Mouse (Mus musculus) thymus, adult 2 months (tissue): Measurements from ENCODE around the gene Scgb1b29. TPM values are rescaled to one million over a fixed set of nuclear protein-coding genes. Genes with fewer than 3 reads are reported as not detected.
"Not testable (repeated sequence)": the region's sequence is repeated elsewhere in the genome, so short reads cannot be mapped to it uniquely, and the experiment has no call there.

Experiments
- DNase-seq: peaks from one replicate; pipeline ENCODE4 v3.0.0; 2021
- H3K27ac ChIP-seq: fragments of 200-500 bp; 2 replicates; pipeline ENCODE4 v1.5.1; 2012; ENCODE audit warnings: low read length, control low read depth; ENCODE audit not compliant: control insufficient read depth, insufficient read depth
- H3K27me3 ChIP-seq: fragments of 200-500 bp; 2 replicates; pipeline ENCODE4 v1.6.1; 2012; ENCODE audit warnings: mild to moderate bottlenecking, low read length, moderate library complexity, mixed read lengths; ENCODE audit not compliant: control insufficient read depth, insufficient read depth
- H3K36me3 ChIP-seq: fragments of 200-500 bp; 2 replicates; pipeline ENCODE4 v1.6.1; 2012; ENCODE audit warnings: mild to moderate bottlenecking, low read length, moderate library complexity; ENCODE audit not compliant: control insufficient read depth, insufficient read depth
- H3K4me1 ChIP-seq: fragments of 200-500 bp; replicated peaks from 2 replicates; pipeline ENCODE4 v1.6.1; 2012; ENCODE audit warnings: low read length; ENCODE audit not compliant: control insufficient read depth, insufficient read depth
- H3K4me3 ChIP-seq: fragments of 200-500 bp; 2 replicates; pipeline ENCODE4 v1.5.1; 2012; ENCODE audit warnings: mild to moderate bottlenecking, low read length, control low read depth, moderate library complexity; ENCODE audit not compliant: control insufficient read depth, insufficient read depth
- WGBS: fragments of 180-500 bp; shearing (Covaris S2); methylation state at CpG from one replicate; pipeline ENCODE4 v1.1.7; 2018; 5-methylcytosine and 5-hydroxymethylcytosine counted together
- polyA plus RNA-seq: library from polyadenylated mRNA; depleted of rRNA; stranded (reverse); fragments of >200 nt; gene quantifications from 2 replicates; pipeline ENCODE4 v1.2.3, GENCODE M21; 2012; rRNA removed

Gene Scgb1b29
- not detected in 2 replicates for polyA plus RNA-seq

GRCm38 (mm10) chr7:32441241-32441640 lies at the start of gene Scgb1b29:
Gene Scgb1b29 (plus strand): TSS chr7:32441541.
- H3K27me3 ChIP-seq, H3K4me3 ChIP-seq, H3K36me3 ChIP-seq, H3K27ac ChIP-seq, H3K4me1 ChIP-seq, DNase-seq: not testable (repeated sequence)
- 100% methylated on average over 5 of the region's 5 CpGs for WGBS

DNA sequence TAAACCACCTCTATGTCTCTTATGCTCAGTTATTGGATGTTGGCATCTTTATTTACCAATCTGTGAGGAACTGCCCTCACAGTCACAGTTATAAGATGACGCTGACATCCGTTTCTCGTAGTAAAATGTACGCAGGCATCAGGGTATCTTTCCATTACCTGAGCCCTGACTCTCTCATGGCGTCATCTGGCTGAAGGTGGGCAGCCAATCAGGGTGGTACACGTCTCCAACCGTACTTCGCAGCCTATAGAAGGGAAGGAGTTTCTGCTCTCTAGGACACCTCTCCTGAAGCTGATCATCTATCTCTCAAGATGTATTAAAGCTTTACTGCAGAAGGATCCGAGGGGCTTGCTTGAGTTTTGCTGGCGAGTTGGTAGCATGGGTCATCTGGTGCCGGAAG lies 12.7 kb upstream of the Scgb1b29 start:
- not testable (repeated sequence) for H3K4me1 ChIP-seq, H3K36me3 ChIP-seq, H3K27ac ChIP-seq, H3K4me3 ChIP-seq, H3K27me3 ChIP-seq, DNase-seq
- WGBS, result 95% methylated on average over 11 of the region's 11 CpGs

Other genes starting within 250 kb of the Scgb1b29 start
- gene Scgb2b11, start 230.4 kb upstream of the Scgb1b29 start, polyA plus RNA-seq, result not detected in 2 replicates
- not detected in 2 replicates for gene Scgb1b11, start 218.7 kb upstream of the Scgb1b29 start, polyA plus RNA-seq
- gene Scgb2b12, start 114.3 kb upstream of the Scgb1b29 start, polyA plus RNA-seq, result not detected in 2 replicates
- not detected in 2 replicates for gene Scgb1b12, start 107.4 kb upstream of the Scgb1b29 start, polyA plus RNA-seq